Mouse (Mus musculus): ENCODE data around the gene Trim66. TPM values are rescaled to one million over a fixed set of nuclear protein-coding genes. Genes with fewer than 3 reads are reported as not detected.

The Trim66 gene
- total RNA-seq, 4 experiments from 2014 or later: 0.13 to 0.37 (median 0.15) TPM

GRCm38 (mm10) chr7:109522084-109522483, 14.2 kb upstream of the Trim66 start:
- DNase-seq (ENCODE audit: low spot score): no peak

- DNase-seq (ENCODE audit: low spot score): no peak
Observed at GRCm38 (mm10) chr7:109519936-109520335, 12.0 kb upstream of the Trim66 start.

DNA sequence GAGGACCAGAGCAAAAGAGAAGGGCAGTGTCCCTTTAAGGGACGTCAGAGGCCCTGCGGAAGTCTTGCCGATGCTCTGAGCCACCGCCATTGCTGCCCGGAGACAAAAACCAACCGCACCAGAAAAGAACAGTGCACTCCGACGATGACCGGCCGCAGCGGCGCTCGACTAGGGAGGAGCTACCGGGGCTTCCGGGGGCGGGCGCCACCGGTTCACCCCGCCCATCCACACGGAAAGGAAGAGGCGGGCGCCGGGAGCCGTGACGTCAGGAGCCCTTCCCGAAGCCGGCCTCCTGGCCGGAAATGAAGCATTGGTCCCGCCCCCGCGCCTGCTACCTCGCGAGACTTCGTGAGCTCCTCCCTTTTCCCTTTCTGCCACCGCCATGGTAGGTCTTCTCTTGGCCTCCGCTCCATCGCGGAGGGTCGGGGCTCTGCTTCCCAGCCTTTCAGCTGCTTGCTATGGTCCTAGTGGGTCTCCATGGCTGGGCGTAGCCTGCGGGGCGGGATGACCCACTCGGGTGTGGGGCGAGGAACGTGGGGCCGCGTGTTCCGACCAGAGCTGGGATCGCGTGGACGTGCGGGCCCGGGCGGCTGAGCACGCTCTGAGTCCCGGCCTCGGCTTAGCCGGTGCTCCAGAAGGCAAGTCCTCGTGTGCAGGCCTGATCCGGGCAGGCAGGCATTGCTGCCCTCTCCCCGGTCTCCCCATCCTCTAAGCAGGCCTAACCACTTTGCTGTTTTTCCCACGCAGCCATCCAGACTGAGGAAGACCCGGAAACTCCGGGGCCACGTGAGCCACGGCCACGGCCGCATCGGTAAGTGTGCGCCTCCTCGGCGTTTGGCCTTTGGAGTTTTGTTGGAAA, 11.1 kb upstream of the Trim66 start, which contains the start of gene Rpl27a:
Rpl27a (plus strand) TSS at position 310 of the 859 bp plus-strand sequence.
- DNase-seq (ENCODE audit: low spot score): peak; percentile 99

GRCm38 (mm10) chr7:109518036-109518681, 10.2 kb upstream of the Trim66 start:
- no peak for DNase-seq (ENCODE audit: low spot score)

GRCm38 (mm10) chr7:109516500-109516899, 8.6 kb upstream of the Trim66 start:
- DNase-seq (ENCODE audit: low spot score): no peak

DNA sequence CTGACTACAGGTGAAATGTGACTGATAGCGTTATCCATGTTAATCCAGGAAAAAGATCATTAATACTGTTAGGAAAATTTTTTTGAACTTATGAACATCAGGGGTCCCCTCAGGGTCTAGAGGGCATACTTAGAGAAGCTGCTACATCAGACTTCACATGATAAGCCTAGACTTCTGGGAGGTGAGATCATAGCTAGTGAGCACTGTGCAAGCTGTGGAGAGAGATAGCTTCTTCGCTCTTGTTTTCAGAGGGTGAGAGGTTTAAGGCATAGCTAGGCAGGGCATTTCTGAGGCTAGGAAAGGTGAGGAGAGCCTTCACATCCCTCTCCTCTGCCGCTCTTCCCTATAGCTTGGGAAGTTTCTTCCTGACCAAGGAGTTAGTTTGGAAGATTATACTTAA, 3.9 kb upstream of the Trim66 start:
- no peak for DNase-seq (ENCODE audit: low spot score)

GRCm38 (mm10) chr7:109510799-109511198, 2.9 kb upstream of the Trim66 start:
- no peak for DNase-seq (ENCODE audit: low spot score)

GRCm38 (mm10) chr7:109507572-109507971, 362 bp downstream of the Trim66 start:
- DNase-seq (ENCODE audit: low spot score): no peak

DNA sequence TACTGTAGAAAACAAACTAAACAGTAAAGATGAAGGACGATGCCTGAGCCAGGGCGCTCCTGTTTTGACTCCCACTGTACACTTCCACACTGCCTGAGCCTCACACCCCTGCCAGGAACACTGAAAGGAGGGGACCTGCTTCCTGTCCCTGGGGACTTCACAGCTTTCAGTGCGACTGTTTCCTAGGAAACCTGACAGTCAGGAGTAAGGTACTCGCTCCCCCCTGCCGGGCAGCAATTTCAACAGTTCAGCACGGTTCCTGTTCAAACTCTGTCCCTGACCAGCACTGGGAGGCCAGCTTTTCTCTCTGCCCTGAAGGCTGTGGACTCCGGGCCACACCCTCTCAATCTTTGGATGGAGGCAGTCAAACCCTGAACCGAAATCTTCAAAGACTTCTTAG, 815 bp downstream of the Trim66 start:
- DNase-seq (ENCODE audit: low spot score): no peak

GRCm38 (mm10) chr7:109497507-109497906, 10.4 kb downstream of the Trim66 start:
- DNase-seq (ENCODE audit: low spot score): no peak

GRCm38 (mm10) chr7:109493319-109494316, 14.3 kb downstream of the Trim66 start:
- no peak for DNase-seq (ENCODE audit: low spot score)

DNA sequence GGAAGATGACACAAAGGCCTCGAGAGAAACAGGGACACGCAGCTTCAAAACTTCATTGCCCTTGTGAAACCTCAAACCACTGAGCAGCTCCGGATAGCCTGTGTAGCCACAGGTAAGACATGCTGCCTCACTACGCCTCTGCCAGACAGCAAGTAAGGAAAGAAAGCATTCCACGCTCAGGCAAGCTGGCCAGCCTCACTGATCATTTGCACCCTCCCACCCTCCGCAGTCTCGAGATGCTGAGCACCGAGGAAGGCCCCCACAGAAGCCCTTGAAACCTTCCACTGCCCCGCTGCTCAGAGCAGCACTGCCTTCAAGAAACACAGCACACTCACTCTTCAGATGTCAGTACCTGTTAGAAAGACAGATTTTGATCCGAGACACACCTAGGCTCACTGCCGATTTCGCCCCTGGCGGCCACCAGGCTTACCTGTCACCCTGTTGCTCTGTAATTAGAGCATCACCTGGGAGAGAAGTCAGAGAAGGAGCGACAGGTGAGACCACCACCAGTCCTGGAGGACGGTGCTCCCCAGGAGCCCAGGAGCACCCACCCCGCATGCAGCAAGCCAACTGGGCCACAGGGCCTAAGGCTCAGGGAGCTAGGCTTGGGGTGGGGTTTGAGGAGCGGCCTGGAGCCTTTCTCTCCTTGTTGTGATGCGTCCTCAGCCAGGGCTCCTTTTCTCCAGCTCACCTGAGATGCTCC, 15.2 kb downstream of the Trim66 start:
- DNase-seq (ENCODE audit: low spot score): no peak

GRCm38 (mm10) chr7:109484221-109484620, 23.7 kb downstream of the Trim66 start:
- no peak for DNase-seq (ENCODE audit: low spot score)

- DNase-seq (ENCODE audit: low spot score): peak; percentile 31
Observed at GRCm38 (mm10) chr7:109480765-109481197, 27.2 kb downstream of the Trim66 start.

GRCm38 (mm10) chr7:109477926-109478325, 30.0 kb downstream of the Trim66 start:
- DNase-seq (ENCODE audit: low spot score): no peak

- no peak for DNase-seq (ENCODE audit: low spot score)
Observed at GRCm38 (mm10) chr7:109470700-109471099, 37.2 kb downstream of the Trim66 start.

GRCm38 (mm10) chr7:109468262-109468701, 39.7 kb downstream of the Trim66 start:
- DNase-seq (ENCODE audit: low spot score): peak; percentile 52

- DNase-seq (ENCODE audit: low spot score): no peak
Observed at GRCm38 (mm10) chr7:109467591-109467990, 40.3 kb downstream of the Trim66 start.

DNA sequence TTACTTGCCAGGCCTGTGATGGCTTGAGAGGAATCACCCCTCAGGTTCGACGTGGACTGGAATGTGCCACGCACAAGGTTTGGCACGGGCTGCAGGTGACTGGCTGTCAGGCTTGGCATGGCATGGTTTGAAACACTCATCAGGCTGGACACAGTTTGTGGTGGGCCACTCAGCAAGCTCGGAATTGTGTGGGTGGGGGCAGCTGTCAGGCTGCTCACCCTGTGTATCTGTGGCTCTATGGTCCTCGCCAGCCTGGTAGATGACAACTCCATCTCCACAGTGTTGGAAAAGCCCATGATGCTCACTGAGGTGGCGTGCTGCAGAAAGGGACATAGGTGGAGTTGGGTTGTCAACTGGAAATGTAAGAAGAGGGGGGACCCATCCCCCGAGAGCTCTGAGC, 47.2 kb downstream of the Trim66 start:
- DNase-seq (ENCODE audit: low spot score): no peak

GRCm38 (mm10) chr7:109456563-109456962, 51.4 kb downstream of the Trim66 start:
- no peak for DNase-seq (ENCODE audit: low spot score)

GRCm38 (mm10) chr7:109455748-109456147, 52.2 kb downstream of the Trim66 start:
- no peak for DNase-seq (ENCODE audit: low spot score)
